Mouse (Mus musculus) limb, embryonic 15.5 days (tissue): ENCODE measurements at regions not wholly inside any gene's neighbourhood (a gene's known extent, or its start where the extent isn't known, plus 50 kb on each side); places are given as distances from the start of the nearest gene placed in this dataset.
"Not testable (repeated sequence)": the region's sequence is repeated elsewhere in the genome, so short reads cannot be mapped to it uniquely, and the experiment has no call there.

ENCODE experiments used
- ATAC-seq: fragments of 200-750 bp; cut with Nextera tagmentation; 2 replicates; pipeline ENCODE4 v1.8.0; 2017; ENCODE audit warnings: low read depth, moderate TSS enrichment; ENCODE audit not compliant: insufficient number of reproducible peaks, low FRiP score, low TSS enrichment
- H3K27ac ChIP-seq: fragments of 300-500 bp; sonication (generic); 2 replicates; pipeline ENCODE4 v1.5.1; 2015; ENCODE audit warnings: moderate library complexity, mild to moderate bottlenecking, inconsistent platforms
- H3K27me3 ChIP-seq: fragments of 300-500 bp; sonication (generic); 2 replicates; pipeline ENCODE4 v1.6.1; 2015; ENCODE audit warnings: inconsistent platforms
- H3K36me3 ChIP-seq: fragments of 300-500 bp; sonication (generic); 2 replicates; pipeline ENCODE4 v1.6.1; 2015; ENCODE audit warnings: inconsistent platforms
- H3K4me1 ChIP-seq: fragments of 300-500 bp; sonication (generic); 2 replicates; pipeline ENCODE4 v1.6.1; 2015; ENCODE audit warnings: inconsistent platforms
- H3K4me2 ChIP-seq: fragments of 300-500 bp; sonication (generic); 2 replicates; pipeline ENCODE4 v1.6.1; 2015; ENCODE audit warnings: mild to moderate bottlenecking, inconsistent platforms
- H3K4me3 ChIP-seq: fragments of 300-500 bp; sonication (generic); 2 replicates; pipeline ENCODE4 v1.5.1; 2015; ENCODE audit warnings: mild to moderate bottlenecking, inconsistent platforms
- H3K9ac ChIP-seq: fragments of 300-500 bp; sonication (generic); 2 replicates; pipeline ENCODE4 v1.6.1; 2015; ENCODE audit warnings: inconsistent platforms
- H3K9me3 ChIP-seq: fragments of 300-500 bp; sonication (generic); 2 replicates; pipeline ENCODE4 v1.6.1; 2016; ENCODE audit warnings: inconsistent platforms
- WGBS: fragments of 180-500 bp; shearing (Covaris S2); methylation state at CpG from one replicate; pipeline ENCODE4 v1.1.7; 2015; 5-methylcytosine and 5-hydroxymethylcytosine counted together

GRCm38 (mm10) chr4:145774241-145774761 lies 94.3 kb upstream of the Zfp986 start:
- peak; percentile 80 for ATAC-seq
- H3K27me3 ChIP-seq, H3K4me1 ChIP-seq, H3K9ac ChIP-seq, H3K27ac ChIP-seq, H3K9me3 ChIP-seq, H3K36me3 ChIP-seq: not testable (repeated sequence)
- WGBS: 2% methylated on average over 48 of the region's 49 CpGs
- Histone ChIP-seq H3K4me3 (peak overlapping the region; percentile 33), H3K4me2 (peak overlapping the region; percentile 38)

- not testable (repeated sequence) for H3K9ac ChIP-seq, H3K4me3 ChIP-seq, H3K9me3 ChIP-seq, H3K27ac ChIP-seq, H3K4me2 ChIP-seq, H3K36me3 ChIP-seq, ATAC-seq, H3K27me3 ChIP-seq, H3K4me1 ChIP-seq
- 23% methylated on average over 3 of the region's 6 CpGs for WGBS
Observed at GRCm38 (mm10) chr4:145774884-145775283, 93.7 kb upstream of the Zfp986 start.

GRCm38 (mm10) chr4:145776531-145776930 lies 92.1 kb upstream of the Zfp986 start:
- ATAC-seq, H3K27ac ChIP-seq, H3K9me3 ChIP-seq, H3K36me3 ChIP-seq, H3K4me2 ChIP-seq, H3K9ac ChIP-seq, H3K4me3 ChIP-seq, H3K4me1 ChIP-seq, H3K27me3 ChIP-seq: not testable (repeated sequence)

- WGBS: no CpG with 5 or more reads among the region's 14 CpGs
- not testable (repeated sequence) for H3K4me2 ChIP-seq, H3K27ac ChIP-seq, H3K4me3 ChIP-seq, ATAC-seq, H3K9ac ChIP-seq, H3K9me3 ChIP-seq, H3K4me1 ChIP-seq, H3K36me3 ChIP-seq, H3K27me3 ChIP-seq
Observed at GRCm38 (mm10) chr4:145781281-145781896, 87.2 kb upstream of the Zfp986 start.

- not testable (repeated sequence) for ATAC-seq
- no CpG with 5 or more reads among the region's 4 CpGs for WGBS
Observed at GRCm38 (mm10) chr4:145814674-145815073, 53.9 kb upstream of the Zfp986 start.

More at GRCm38 (mm10) chr4:145814674-145815073, 53.9 kb upstream of the Zfp986 start:
- H3K4me3 ChIP-seq, H3K4me2 ChIP-seq, H3K9ac ChIP-seq, H3K9me3 ChIP-seq, H3K36me3 ChIP-seq, H3K4me1 ChIP-seq, H3K27ac ChIP-seq, H3K27me3 ChIP-seq: not testable (repeated sequence)
